Mouse (Mus musculus): ENCODE measurements around the gene Bag2.

Gene Bag2

GRCm38 (mm10) chr1:33757491-33758041 is at the start of gene Bag2:
Gene Bag2, minus strand, starts transcription at chr1:33757795.
- peak; percentile 62 to 66 for DNase-seq (ENCODE audit: low spot score in 2 of 2)

- DNase-seq (ENCODE audit: low spot score in 2 of 2), result no peak
These were observed 45.7 kb upstream of the Bag2 start for GRCm38 (mm10) chr1:33803323-33803722.

- no peak for DNase-seq (ENCODE audit: low spot score in 2 of 2)
These were observed 42.0 kb upstream of the Bag2 start for GRCm38 (mm10) chr1:33799620-33800019.

- DNase-seq (ENCODE audit: low spot score in 2 of 2), result no peak
These were observed 30.9 kb upstream of the Bag2 start for GRCm38 (mm10) chr1:33788493-33788892.

- DNase-seq (ENCODE audit: low spot score in 2 of 2), result no peak
These were observed 30.5 kb upstream of the Bag2 start for GRCm38 (mm10) chr1:33788072-33788471.

- no peak for DNase-seq (ENCODE audit: low spot score in 2 of 2)
These were observed 27.0 kb upstream of the Bag2 start for GRCm38 (mm10) chr1:33784561-33784960.

- peak in 1 of 2 experiments; percentile 45 for DNase-seq (ENCODE audit: low spot score in 2 of 2)
These were observed 18.6 kb upstream of the Bag2 start for GRCm38 (mm10) chr1:33776175-33776611.

- DNase-seq (ENCODE audit: low spot score in 2 of 2), result no peak
These were observed 14.5 kb upstream of the Bag2 start for GRCm38 (mm10) chr1:33772106-33772505.

GRCm38 (mm10) chr1:33771621-33772020 is 14.0 kb upstream of the Bag2 start:
- DNase-seq (ENCODE audit: low spot score in 2 of 2), result no peak

- no peak for DNase-seq (ENCODE audit: low spot score in 2 of 2)
These were observed 11.2 kb upstream of the Bag2 start for GRCm38 (mm10) chr1:33768827-33769226.

- DNase-seq (ENCODE audit: low spot score in 2 of 2), result no peak
These were observed 10.6 kb upstream of the Bag2 start for GRCm38 (mm10) chr1:33768091-33768787.

- DNase-seq (ENCODE audit: low spot score in 2 of 2), result no peak
These were observed 9.2 kb upstream of the Bag2 start for GRCm38 (mm10) chr1:33766520-33767508.

- no peak for DNase-seq (ENCODE audit: low spot score in 2 of 2)
These were observed 8.0 kb upstream of the Bag2 start for GRCm38 (mm10) chr1:33765468-33766080.

- DNase-seq (ENCODE audit: low spot score in 2 of 2), result no peak
These were observed 6.2 kb upstream of the Bag2 start for GRCm38 (mm10) chr1:33763826-33764225.

GRCm38 (mm10) chr1:33758488-33758887 is 893 bp upstream of the Bag2 start:
- DNase-seq (ENCODE audit: low spot score in 2 of 2), result peak in 1 of 2 experiments; percentile 37

GRCm38 (mm10) chr1:33757033-33757413 is 572 bp downstream of the Bag2 start:
- DNase-seq (ENCODE audit: low spot score in 2 of 2), result no peak

GRCm38 (mm10) chr1:33756258-33757032 is 1.1 kb downstream of the Bag2 start:
- no peak for DNase-seq (ENCODE audit: low spot score in 2 of 2)

GRCm38 (mm10) chr1:33755799-33756198 is 1.8 kb downstream of the Bag2 start:
- no peak for DNase-seq (ENCODE audit: low spot score in 2 of 2)

- DNase-seq (ENCODE audit: low spot score in 2 of 2), result peak; percentile 49 to 50
These were observed 2.4 kb downstream of the Bag2 start for GRCm38 (mm10) chr1:33754965-33755735.

- no peak for DNase-seq (ENCODE audit: low spot score in 2 of 2)
These were observed 3.5 kb downstream of the Bag2 start for GRCm38 (mm10) chr1:33754089-33754488.

Data from right cerebral cortex, postnatal 10 days (tissue).